Mouse (Mus musculus) CD4-positive, CD25-positive, alpha-beta regulatory T cell, adult 2 months (primary cell): ENCODE measurements at regions not wholly inside any gene's neighbourhood (a gene's known extent, or its start where the extent isn't known, plus 50 kb on each side); places are given as distances from the start of the nearest gene placed in this dataset.
A peak's percentile ranks its signal among the peaks of the same experiment; 100 is the strongest.
"Not testable (repeated sequence)": the region's sequence is repeated elsewhere in the genome, so short reads cannot be mapped to it uniquely, and the experiment has no call there.

ENCODE experiments used
- DNase-seq: peaks from one replicate; pipeline ENCODE4 v3.0.0-alpha.2; 2012; ENCODE audit warnings: low read depth, low spot score

GRCm38 (mm10) chr3:36387431-36387830 is 88.3 kb downstream of the Anxa5 start:
- no peak for DNase-seq

- DNase-seq = no peak
Observed at GRCm38 (mm10) chr3:36383438-36383945, 92.2 kb downstream of the Anxa5 start.

GRCm38 (mm10) chr3:36381621-36382193 is 94.0 kb downstream of the Anxa5 start:
- no peak for DNase-seq

- DNase-seq = no peak
Observed at GRCm38 (mm10) chr3:36375722-36376121, 100.0 kb downstream of the Anxa5 start.

GRCm38 (mm10) chr3:36374939-36375338 is 100.8 kb downstream of the Anxa5 start:
- no peak for DNase-seq

- DNase-seq = no peak
Observed at GRCm38 (mm10) chr3:36360933-36361332, 114.8 kb downstream of the Anxa5 start.

- not testable (repeated sequence) for DNase-seq
Observed at GRCm38 (mm10) chr3:36354201-36354600, 121.5 kb downstream of the Anxa5 start.

- DNase-seq = no peak
Observed at GRCm38 (mm10) chr3:36352032-36352742, 123.5 kb downstream of the Anxa5 start.

- no peak for DNase-seq
Observed at GRCm38 (mm10) chr3:36349073-36349472, 126.6 kb downstream of the Anxa5 start.

GRCm38 (mm10) chr3:36340889-36341533 is 118.9 kb upstream of the Qrfpr start:
- DNase-seq = no peak

GRCm38 (mm10) chr3:36339656-36340055 is 117.5 kb upstream of the Qrfpr start:
- DNase-seq = no peak

GRCm38 (mm10) chr3:36334279-36334678 is 112.2 kb upstream of the Qrfpr start:
- DNase-seq = no peak

- DNase-seq = no peak
Observed at GRCm38 (mm10) chr3:36332016-36332415, 109.9 kb upstream of the Qrfpr start.

GRCm38 (mm10) chr3:36330656-36331055 is 108.5 kb upstream of the Qrfpr start:
- DNase-seq = peak; percentile 24

- DNase-seq = no peak
Observed at GRCm38 (mm10) chr3:36329631-36330030, 107.5 kb upstream of the Qrfpr start.

GRCm38 (mm10) chr3:36328927-36329326 is 106.8 kb upstream of the Qrfpr start:
- DNase-seq = no peak

- no peak for DNase-seq
Observed at GRCm38 (mm10) chr3:36318635-36319034, 96.5 kb upstream of the Qrfpr start.

GRCm38 (mm10) chr3:36311337-36311736 is 89.2 kb upstream of the Qrfpr start:
- no peak for DNase-seq

GRCm38 (mm10) chr3:36310642-36311267 is 88.6 kb upstream of the Qrfpr start:
- no peak for DNase-seq

- no peak for DNase-seq
Observed at GRCm38 (mm10) chr3:36296792-36297191, 74.7 kb upstream of the Qrfpr start.

GRCm38 (mm10) chr3:36291971-36292370 is 69.9 kb upstream of the Qrfpr start:
- no peak for DNase-seq

GRCm38 (mm10) chr3:36284066-36284465 is 62.0 kb upstream of the Qrfpr start:
- DNase-seq = no peak
